Mouse (Mus musculus) splenic B cell, adult 2 months (primary cell): Measurements from ENCODE around the gene Tpr.

Experiments
- DNase-seq: peaks from one replicate; pipeline ENCODE4 v3.0.0-alpha.2; 2011; ENCODE audit warnings: low read depth, low spot score
- H3K27me3 ChIP-seq: 2 replicates; pipeline ENCODE4 v1.6.1; 2012; ENCODE audit warnings: mild to moderate bottlenecking, low read length, moderate library complexity, mixed read lengths; ENCODE audit not compliant: control insufficient read depth, poor library complexity, insufficient read depth, severe bottlenecking
- H3K36me3 ChIP-seq: 2 replicates; pipeline ENCODE4 v1.6.1; 2012; ENCODE audit warnings: mild to moderate bottlenecking, low read length, moderate library complexity, mixed read lengths; ENCODE audit not compliant: control insufficient read depth, poor library complexity, insufficient read depth, severe bottlenecking

Tpr gene

GRCm38 (mm10) chr1:150392638-150393487 is at the start of gene Tpr, which contains the start of gene Odr4:
Tpr (plus strand) TSS chr1:150392838.
Odr4 (minus strand) TSS chr1:150393080.
- peak; percentile 99 for DNase-seq
- Histone ChIP-seq H3K27me3 (no peaks in the 10 kb centered on the region), H3K36me3 (peaks cover 2% of the 10 kb centered on the region; the same call in 1 of the 2 replicates)

- DNase-seq, result no peak
- H3K27me3 ChIP-seq, result no peaks in the 10 kb centered on the region
- H3K36me3 ChIP-seq, result 0 out of 2 replicates have a peak, but pooled peaks cover 2% of the 10 kb centered on the region
Measured at GRCm38 (mm10) chr1:150360864-150361263, 31.8 kb upstream of the Tpr start.

- Histone ChIP-seq H3K36me3 (no peaks in the 10 kb centered on the region), H3K27me3 (no peaks in the 10 kb centered on the region)
- DNase-seq, result peak; percentile 51
Measured at GRCm38 (mm10) chr1:150372895-150373294, 19.7 kb upstream of the Tpr start.

- H3K36me3 ChIP-seq, result 0 out of 2 replicates have a peak, but pooled peaks cover 2% of the 10 kb centered on the region
- DNase-seq, result no peak
- H3K27me3 ChIP-seq, result no peaks in the 10 kb centered on the region
Measured at GRCm38 (mm10) chr1:150374247-150374646, 18.4 kb upstream of the Tpr start.

GRCm38 (mm10) chr1:150384138-150384537 is 8.5 kb upstream of the Tpr start:
- Histone ChIP-seq H3K27me3 (no peaks in the 10 kb centered on the region), H3K36me3 (peaks cover 3% of the 10 kb centered on the region; the same call in 1 of the 2 replicates)
- no peak for DNase-seq

- DNase-seq, result peak; percentile 89
- Histone ChIP-seq H3K27me3 (no peaks in the 10 kb centered on the region), H3K36me3 (peaks cover 3% of the 10 kb centered on the region; the same call in 1 of the 2 replicates)
Measured at GRCm38 (mm10) chr1:150387572-150387971, 5.1 kb upstream of the Tpr start.

GRCm38 (mm10) chr1:150389390-150390129 is 3.1 kb upstream of the Tpr start:
- DNase-seq, result peak; percentile 68
- no peaks in the 10 kb centered on the region for H3K36me3 ChIP-seq
- H3K27me3 ChIP-seq, result no peaks in the 10 kb centered on the region

- H3K27me3 ChIP-seq, result no peaks in the 10 kb centered on the region
- no peak for DNase-seq
- H3K36me3 ChIP-seq, result peaks cover 2% of the 10 kb centered on the region; the same call in 1 of the 2 replicates
Measured at GRCm38 (mm10) chr1:150391931-150392637, 554 bp upstream of the Tpr start.

- H3K27me3 ChIP-seq, result no peaks in the 10 kb centered on the region
- no peak for DNase-seq
Measured at GRCm38 (mm10) chr1:150393488-150393852, 832 bp downstream of the Tpr start.

GRCm38 (mm10) chr1:150396001-150396400 is 3.4 kb downstream of the Tpr start:
- peaks cover 3% of the 10 kb centered on the region for H3K36me3 ChIP-seq
- no peaks in the 10 kb centered on the region for H3K27me3 ChIP-seq
- DNase-seq, result no peak

More at GRCm38 (mm10) chr1:150393488-150393852, 832 bp downstream of the Tpr start:
- peaks cover 2% of the 10 kb centered on the region for H3K36me3 ChIP-seq

- Histone ChIP-seq H3K27me3 (no peaks in the 10 kb centered on the region), H3K36me3 (peaks cover 15% of the 10 kb centered on the region)
- no peak for DNase-seq
Measured at GRCm38 (mm10) chr1:150403914-150404313, 11.3 kb downstream of the Tpr start.

- H3K36me3 ChIP-seq, result peaks cover 16% of the 10 kb centered on the region
- no peak for DNase-seq
- H3K27me3 ChIP-seq, result no peaks in the 10 kb centered on the region
Measured at GRCm38 (mm10) chr1:150404555-150404954, 11.9 kb downstream of the Tpr start.

- peaks cover 17% of the 10 kb centered on the region for H3K36me3 ChIP-seq
- no peak for DNase-seq
- H3K27me3 ChIP-seq, result no peaks in the 10 kb centered on the region
Measured at GRCm38 (mm10) chr1:150407285-150407684, 14.6 kb downstream of the Tpr start.

- DNase-seq, result no peak
- H3K27me3 ChIP-seq, result no peaks in the 10 kb centered on the region
- H3K36me3 ChIP-seq, result peaks cover 18% of the 10 kb centered on the region
Measured at GRCm38 (mm10) chr1:150409996-150410395, 17.4 kb downstream of the Tpr start.
